Mouse (Mus musculus) brown adipose tissue, adult 24 weeks (tissue): ENCODE results near the gene Map7d1. TPM values are rescaled to one million over a fixed set of nuclear protein-coding genes. Genes with fewer than 3 reads are reported as not detected.

ENCODE experiments used
- H3K27ac ChIP-seq: fragments of 200-500 bp; replicated peaks from 2 replicates; pipeline ENCODE4 v1.5.1; 2012; ENCODE audit warnings: low read depth, mild to moderate bottlenecking, low read length
- H3K4me1 ChIP-seq: fragments of 200-500 bp; 2 replicates; pipeline ENCODE4 v1.6.1; 2012; ENCODE audit warnings: low read length, mixed read lengths; ENCODE audit not compliant: control insufficient read depth, insufficient read depth, insufficient read length
- H3K4me3 ChIP-seq: fragments of 200-500 bp; 2 replicates; pipeline ENCODE4 v1.5.1; 2012; ENCODE audit warnings: low read depth, mild to moderate bottlenecking, low read length, moderate library complexity; ENCODE audit not compliant: insufficient read depth
- polyA plus RNA-seq: library from polyadenylated mRNA; stranded (reverse); fragments of >200 nt; gene quantifications from 2 replicates; pipeline ENCODE4 v1.2.4, GENCODE M21; 2012; ENCODE audit not compliant: missing spikeins, insufficient read depth, insufficient read length

Map7d1 gene
- polyA plus RNA-seq, 1 experiment = 27.0 TPM

DNA sequence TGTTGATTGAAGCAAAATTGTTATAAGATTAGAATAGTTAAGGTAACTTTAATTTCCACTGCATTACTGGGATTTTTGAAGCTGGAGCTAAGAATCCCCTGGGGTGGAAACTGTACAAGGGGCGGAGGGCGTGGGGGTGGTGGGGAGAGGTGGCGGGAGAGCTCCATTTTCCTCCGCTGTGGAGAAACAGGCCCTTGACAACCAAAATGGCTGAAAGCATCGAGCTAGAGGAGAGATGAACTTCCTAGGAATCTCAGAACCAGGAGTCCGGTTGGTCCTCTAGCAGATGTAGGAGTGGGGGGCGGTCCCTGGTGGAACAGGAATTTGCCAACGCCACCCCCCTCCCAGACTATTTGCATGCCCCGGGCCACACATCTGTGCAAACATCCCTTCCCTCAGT is 25.6 kb upstream of the Map7d1 start:
- no peak overlapping the region for H3K4me3 ChIP-seq
- H3K4me1 ChIP-seq = peaks cover 3% of the 10 kb centered on the region

DNA sequence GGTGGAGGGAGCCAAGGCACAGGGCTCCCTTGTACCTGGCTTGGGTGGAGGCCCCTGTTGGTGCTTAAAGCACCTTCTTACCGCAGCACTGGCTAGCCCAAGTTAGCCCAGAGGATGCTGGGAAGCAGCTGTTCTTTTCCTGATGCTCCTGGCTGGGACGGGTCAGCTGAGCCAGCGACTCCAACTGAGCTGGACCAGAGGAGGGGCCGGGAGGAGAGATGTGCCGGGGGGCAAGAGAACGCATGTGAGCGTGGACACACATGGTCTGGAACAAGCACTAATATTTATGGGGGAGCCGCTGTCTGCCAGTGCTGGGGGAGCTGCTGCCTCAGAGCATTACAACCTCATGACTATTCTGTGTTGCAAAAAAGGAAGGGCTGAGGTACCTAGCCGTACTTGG is 22.8 kb upstream of the Map7d1 start:
- H3K4me1 ChIP-seq = no peaks in the 10 kb centered on the region
- no peak overlapping the region for H3K27ac ChIP-seq
- H3K4me3 ChIP-seq = no peak overlapping the region

More for the DNA sequence above, 25.6 kb upstream of the Map7d1 start:
- no peak overlapping the region for H3K27ac ChIP-seq

- Histone ChIP-seq H3K4me1 (no peaks in the 10 kb centered on the region), H3K27ac (no peak overlapping the region), H3K4me3 (no peak overlapping the region)
Measured at GRCm38 (mm10) chr4:126278565-126278915, 22.4 kb upstream of the Map7d1 start.

GRCm38 (mm10) chr4:126277906-126278564 is 21.9 kb upstream of the Map7d1 start:
- H3K4me1 ChIP-seq = no peaks in the 10 kb centered on the region
- no peak overlapping the region for H3K4me3 ChIP-seq
- no peak overlapping the region for H3K27ac ChIP-seq

GRCm38 (mm10) chr4:126275681-126276131 is 19.6 kb upstream of the Map7d1 start:
- Histone ChIP-seq H3K4me3 (no peak overlapping the region), H3K4me1 (no peaks in the 10 kb centered on the region), H3K27ac (no peak overlapping the region)

DNA sequence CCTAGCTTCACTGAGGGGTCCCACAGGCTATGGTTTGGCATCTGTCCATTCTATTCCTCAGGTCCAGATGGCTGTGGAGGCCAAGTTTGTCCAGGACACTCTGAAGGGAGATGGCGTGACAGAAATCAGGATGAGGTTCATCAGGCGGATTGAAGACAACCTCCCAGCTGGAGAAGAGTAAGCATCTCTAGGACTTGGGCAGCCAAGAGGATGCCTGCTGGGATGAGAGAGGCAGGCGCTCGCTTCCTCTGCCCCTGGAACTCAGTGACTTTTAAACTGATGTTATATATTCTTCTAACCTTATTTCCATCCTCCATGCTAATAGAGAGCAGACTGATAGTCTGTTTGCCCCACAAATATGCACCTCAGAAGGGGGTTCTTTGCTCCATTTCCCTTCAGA is 18.9 kb upstream of the Map7d1 start:
- Histone ChIP-seq H3K4me3 (no peak overlapping the region), H3K4me1 (no peaks in the 10 kb centered on the region), H3K27ac (no peak overlapping the region)

GRCm38 (mm10) chr4:126273753-126274152 is 17.6 kb upstream of the Map7d1 start:
- Histone ChIP-seq H3K4me1 (no peaks in the 10 kb centered on the region), H3K27ac (no peak overlapping the region)

GRCm38 (mm10) chr4:126269292-126269691 is 13.1 kb upstream of the Map7d1 start:
- Histone ChIP-seq H3K4me1 (no peaks in the 10 kb centered on the region), H3K4me3 (no peak overlapping the region), H3K27ac (no peak overlapping the region)

More at GRCm38 (mm10) chr4:126273753-126274152, 17.6 kb upstream of the Map7d1 start:
- H3K4me3 ChIP-seq = no peak overlapping the region

- Histone ChIP-seq H3K27ac (peak within 1 kb of the TSS; percentile 88), H3K4me1 (peaks cover 28% of the 10 kb centered on the region), H3K4me3 (peak within 1 kb of the TSS; percentile 81)
Measured at GRCm38 (mm10) chr4:126262119-126262807, 6.1 kb upstream of the Map7d1 start, which contains the start of gene Trappc3. Gene Trappc3, plus strand, starts transcription at chr4:126262325.

DNA sequence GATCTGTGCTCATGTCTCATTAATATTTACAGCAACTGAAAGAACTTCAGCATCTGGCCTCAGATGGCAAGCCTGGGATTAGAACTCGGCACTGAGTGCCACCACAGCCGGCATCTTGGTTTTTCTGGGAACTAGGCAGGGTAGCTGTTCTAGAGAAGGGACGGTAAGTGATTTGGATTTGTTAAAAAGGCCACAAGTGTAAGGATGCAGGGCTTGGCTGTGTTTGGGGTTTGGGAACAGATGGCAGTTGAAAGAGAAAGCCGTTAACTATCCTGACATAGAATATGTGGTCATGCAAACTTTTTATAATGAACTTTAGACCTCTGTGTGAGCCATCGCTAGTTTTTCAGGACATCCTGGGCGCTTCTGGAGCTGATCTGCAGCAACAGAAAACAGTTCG is 5.5 kb upstream of the Map7d1 start:
- peaks cover 31% of the 10 kb centered on the region for H3K4me1 ChIP-seq
- H3K4me3 ChIP-seq = no peak overlapping the region

GRCm38 (mm10) chr4:126261266-126261665 is 5.1 kb upstream of the Map7d1 start:
- Histone ChIP-seq H3K27ac (peak overlapping the region; percentile 88), H3K4me1 (peaks cover 31% of the 10 kb centered on the region), H3K4me3 (no peak overlapping the region)

More for the DNA sequence above, 5.5 kb upstream of the Map7d1 start:
- peak overlapping the region; percentile 88 for H3K27ac ChIP-seq

- peaks cover 31% of the 10 kb centered on the region for H3K4me1 ChIP-seq
- H3K4me3 ChIP-seq = peak overlapping the region; percentile 28
Measured at GRCm38 (mm10) chr4:126260520-126261201, 4.5 kb upstream of the Map7d1 start.

GRCm38 (mm10) chr4:126259523-126260160 is 3.5 kb upstream of the Map7d1 start:
- Histone ChIP-seq H3K4me3 (peak overlapping the region; percentile 47), H3K27ac (peak overlapping the region; percentile 99), H3K4me1 (peaks cover 31% of the 10 kb centered on the region)

More at GRCm38 (mm10) chr4:126260520-126261201, 4.5 kb upstream of the Map7d1 start:
- peak overlapping the region; percentile 99 for H3K27ac ChIP-seq

DNA sequence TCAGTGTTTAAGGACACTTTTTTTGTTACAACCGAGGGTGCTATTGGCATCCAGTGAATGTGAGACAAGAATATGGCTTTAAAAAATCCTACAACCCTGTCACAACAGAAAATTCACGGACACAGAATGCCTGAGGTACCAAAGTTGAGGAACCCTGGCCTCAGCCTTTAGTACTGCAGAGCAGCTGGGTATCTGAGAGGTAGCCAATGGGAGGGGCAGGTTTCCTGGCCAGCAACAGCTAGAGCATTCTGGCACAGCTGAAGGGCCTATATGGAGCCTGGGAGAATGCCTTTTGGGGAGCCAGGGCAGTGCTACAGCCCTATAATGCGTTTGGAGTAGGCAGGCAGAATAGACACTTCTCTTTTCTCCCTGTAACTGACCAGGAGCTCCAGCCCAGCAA is 2.9 kb upstream of the Map7d1 start:
- peaks cover 37% of the 10 kb centered on the region for H3K4me1 ChIP-seq
- H3K4me3 ChIP-seq = no peak overlapping the region
- H3K27ac ChIP-seq = peak overlapping the region; percentile 99
